Mouse (Mus musculus): Measurements from ENCODE around the gene Gba. TPM values are rescaled to one million over a fixed set of nuclear protein-coding genes. Genes with fewer than 3 reads are reported as not detected.

Gba gene
- total and polyA plus RNA-seq, 2 experiments: 24.1 to 36.6 TPM

DNA sequence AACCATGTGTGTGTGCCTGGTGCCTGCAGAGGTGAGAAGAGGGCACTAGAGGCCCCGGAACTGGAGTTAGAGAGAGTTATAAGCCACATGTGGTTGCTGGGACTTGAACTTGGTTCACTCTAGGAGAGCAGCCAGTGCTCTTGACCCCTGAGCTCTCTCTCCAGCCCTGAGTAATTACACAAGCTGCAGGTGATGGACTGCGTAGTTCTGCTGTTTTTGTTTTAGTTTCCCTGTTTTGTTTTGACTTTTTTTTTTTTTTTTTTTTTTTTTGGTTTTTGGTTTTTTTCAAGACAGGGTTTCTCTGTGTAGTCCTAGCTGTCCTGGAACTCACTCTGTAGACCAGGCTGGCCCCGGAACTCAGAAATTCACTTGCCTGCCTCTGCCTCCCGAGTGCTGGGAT is 40.9 kb upstream of the Gba start:
- Histone ChIP-seq H3K27me3 (ENCODE audit: control insufficient read depth, insufficient read depth, low read length) (no peaks in the 10 kb centered on the region), H3K9ac (ENCODE audit: low read depth, low read length) (no peak overlapping the region), H3K27ac (replicated peaks; ENCODE audit: insufficient read depth, low read depth, low read length) (no peak overlapping the region), H3K4me3 (ENCODE audit: insufficient read depth, low read depth, low read length) (no peak overlapping the region), H3K79me2 (ENCODE audit: control insufficient read depth, insufficient read depth, low read length) (peaks cover 3% of the 10 kb centered on the region; the same call in 1 of the 2 replicates), H3K36me3 (ENCODE audit: control insufficient read depth, insufficient read depth, low read length) (peaks cover 3% of the 10 kb centered on the region; the same call in 1 of the 2 replicates), H3K4me1 (ENCODE audit: control insufficient read depth, insufficient read depth, low read length) (peaks cover 14% of the 10 kb centered on the region)
- 81% methylated on average over 4 of the region's 4 CpGs for WGBS
- TF ChIP-seq POLR2A (IDR thresholded peaks at IDR 0.05; ENCODE audit: extremely low read depth, insufficient read depth, low read length) (no peak), CTCF (IDR thresholded peaks at IDR 0.05; ENCODE audit: low read depth, low read length) (no peak)
- DNase-seq (ENCODE audit: extremely low read depth, low read depth, low spot score): no peak

- TF ChIP-seq POLR2A (IDR thresholded peaks at IDR 0.05; ENCODE audit: extremely low read depth, insufficient read depth, low read length) (no peak), CTCF (IDR thresholded peaks at IDR 0.05; ENCODE audit: low read depth, low read length) (no peak)
- 84% methylated on average over 1 of the region's 1 CpGs for WGBS
- Histone ChIP-seq H3K4me3 (ENCODE audit: insufficient read depth, low read depth, low read length) (no peak overlapping the region), H3K9ac (ENCODE audit: low read depth, low read length) (no peak overlapping the region), H3K79me2 (ENCODE audit: control insufficient read depth, insufficient read depth, low read length) (peaks cover 3% of the 10 kb centered on the region; the same call in 1 of the 2 replicates), H3K27ac (replicated peaks; ENCODE audit: insufficient read depth, low read depth, low read length) (no peak overlapping the region), H3K27me3 (ENCODE audit: control insufficient read depth, insufficient read depth, low read length) (no peaks in the 10 kb centered on the region), H3K4me1 (ENCODE audit: control insufficient read depth, insufficient read depth, low read length) (peaks cover 15% of the 10 kb centered on the region), H3K36me3 (ENCODE audit: control insufficient read depth, insufficient read depth, low read length) (peaks cover 10% of the 10 kb centered on the region; the same call in 1 of the 2 replicates)
- DNase-seq (ENCODE audit: extremely low read depth, low read depth, low spot score): no peak
Measured at GRCm38 (mm10) chr3:89163123-89163522, 39.6 kb upstream of the Gba start.

GRCm38 (mm10) chr3:89163643-89164245 is 39.0 kb upstream of the Gba start:
- H3K9ac ChIP-seq (ENCODE audit: low read depth, low read length): no peak overlapping the region
- no peak overlapping the region for H3K4me3 ChIP-seq (ENCODE audit: insufficient read depth, low read depth, low read length)

GRCm38 (mm10) chr3:89164506-89165267 is 38.0 kb upstream of the Gba start, which contains the start of gene Clk2:
Gene Clk2, plus strand, starts transcription at chr3:89164795.
- peaks cover 15% of the 10 kb centered on the region for H3K4me1 ChIP-seq (ENCODE audit: control insufficient read depth, insufficient read depth, low read length)
- peak; percentile 77 for DNase-seq (ENCODE audit: extremely low read depth, low read depth, low spot score)
- H3K27ac ChIP-seq (replicated peaks; ENCODE audit: insufficient read depth, low read depth, low read length): peak within 1 kb of the TSS; percentile 54
- TF ChIP-seq CTCF (IDR thresholded peaks at IDR 0.05; ENCODE audit: low read depth, low read length) (no peak), POLR2A (IDR thresholded peaks at IDR 0.05; ENCODE audit: extremely low read depth, insufficient read depth, low read length) (peak; percentile 80)
- under 1% methylated on average over 71 of the region's 79 CpGs for WGBS
- H3K27me3 ChIP-seq (ENCODE audit: control insufficient read depth, insufficient read depth, low read length): no peaks in the 10 kb centered on the region
- H3K36me3 ChIP-seq (ENCODE audit: control insufficient read depth, insufficient read depth, low read length): peaks cover 22% of the 10 kb centered on the region
- peak within 1 kb of the TSS; percentile 69 for H3K4me3 ChIP-seq (ENCODE audit: insufficient read depth, low read depth, low read length)
- peaks cover 3% of the 10 kb centered on the region; the same call in 1 of the 2 replicates for H3K79me2 ChIP-seq (ENCODE audit: control insufficient read depth, insufficient read depth, low read length)
- peak within 1 kb of the TSS; percentile 89 for H3K9ac ChIP-seq (ENCODE audit: low read depth, low read length)

More at GRCm38 (mm10) chr3:89163643-89164245, 39.0 kb upstream of the Gba start:
- TF ChIP-seq CTCF (IDR thresholded peaks at IDR 0.05; ENCODE audit: low read depth, low read length) (no peak), POLR2A (IDR thresholded peaks at IDR 0.05; ENCODE audit: extremely low read depth, insufficient read depth, low read length) (no peak)
- 68% methylated on average over 5 of the region's 5 CpGs for WGBS
- H3K27me3 ChIP-seq (ENCODE audit: control insufficient read depth, insufficient read depth, low read length): no peaks in the 10 kb centered on the region
- peaks cover 14% of the 10 kb centered on the region for H3K36me3 ChIP-seq (ENCODE audit: control insufficient read depth, insufficient read depth, low read length)
- no peak for DNase-seq (ENCODE audit: extremely low read depth, low read depth, low spot score)
- peaks cover 3% of the 10 kb centered on the region; the same call in 1 of the 2 replicates for H3K79me2 ChIP-seq (ENCODE audit: control insufficient read depth, insufficient read depth, low read length)
- peaks cover 15% of the 10 kb centered on the region for H3K4me1 ChIP-seq (ENCODE audit: control insufficient read depth, insufficient read depth, low read length)
- no peak overlapping the region for H3K27ac ChIP-seq (replicated peaks; ENCODE audit: insufficient read depth, low read depth, low read length)

DNA sequence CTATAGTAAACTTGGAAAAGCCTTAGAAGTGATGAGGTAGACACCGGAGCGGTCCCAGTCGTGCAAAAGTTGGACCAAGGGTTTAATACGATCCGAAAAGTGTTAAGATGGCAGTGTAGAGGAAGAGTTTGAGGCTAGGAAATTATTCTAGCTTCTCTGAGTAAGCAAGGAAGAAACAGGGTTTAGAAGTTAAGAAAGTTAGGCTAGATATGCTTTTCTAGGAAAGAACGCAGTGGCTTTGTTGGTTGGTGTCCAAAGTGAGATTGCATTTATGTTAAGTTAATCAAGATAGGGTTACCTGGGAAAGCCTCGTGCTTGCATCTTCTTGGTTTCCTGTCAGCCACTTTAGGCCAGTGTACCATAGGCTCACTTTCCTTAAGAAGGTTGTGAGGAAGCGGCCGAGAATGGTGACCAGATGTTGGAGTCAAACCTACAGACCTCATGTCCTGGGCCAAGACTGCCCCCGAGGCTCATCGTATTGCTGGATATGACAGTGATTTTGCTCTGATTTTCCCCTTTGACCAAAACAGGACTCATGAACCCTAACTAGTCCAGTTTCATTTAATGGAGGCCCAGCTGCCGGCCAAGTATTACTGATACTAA is 37.4 kb upstream of the Gba start:
- peak overlapping the region; percentile 54 for H3K27ac ChIP-seq (replicated peaks; ENCODE audit: insufficient read depth, low read depth, low read length)
- no peak for TF ChIP-seq CTCF (IDR thresholded peaks at IDR 0.05; ENCODE audit: low read depth, low read length)
- TF ChIP-seq POLR2A (IDR thresholded peaks at IDR 0.05; ENCODE audit: extremely low read depth, insufficient read depth, low read length): no peak
- WGBS: 15% methylated on average over 12 of the region's 12 CpGs
- peak overlapping the region; percentile 69 for H3K4me3 ChIP-seq (ENCODE audit: insufficient read depth, low read depth, low read length)
- H3K9ac ChIP-seq (ENCODE audit: low read depth, low read length): peak overlapping the region; percentile 89
- peaks cover 15% of the 10 kb centered on the region for H3K4me1 ChIP-seq (ENCODE audit: control insufficient read depth, insufficient read depth, low read length)
- DNase-seq (ENCODE audit: extremely low read depth, low read depth, low spot score): peak; percentile 34
- no peaks in the 10 kb centered on the region for H3K27me3 ChIP-seq (ENCODE audit: control insufficient read depth, insufficient read depth, low read length)
- H3K36me3 ChIP-seq (ENCODE audit: control insufficient read depth, insufficient read depth, low read length): peaks cover 29% of the 10 kb centered on the region
- peaks cover 3% of the 10 kb centered on the region; the same call in 1 of the 2 replicates for H3K79me2 ChIP-seq (ENCODE audit: control insufficient read depth, insufficient read depth, low read length)
